Mouse (Mus musculus): ENCODE results near the gene Abhd6. TPM values are rescaled to one million over a fixed set of nuclear protein-coding genes. Genes with fewer than 3 reads are reported as not detected.

Gene Abhd6
- total and polyA plus RNA-seq, 3 experiments, result not detected

GRCm38 (mm10) chr14:8101886-8102285 is 99.2 kb downstream of the Abhd6 start:
- Histone ChIP-seq H3K27me3 (ENCODE audit: insufficient read depth, low read length) (no peaks in the 10 kb centered on the region), H3K36me3 (replicated peaks) (peaks cover 3% of the 10 kb centered on the region), H3K4me1 (ENCODE audit: insufficient read depth, low read depth, low read length) (peaks cover 19% of the 10 kb centered on the region), H3K4me3 (ENCODE audit: low read depth, low read length) (no peak overlapping the region), H3K9me3 (replicated peaks) (no peaks in the 10 kb centered on the region)
- no peak for DNase-seq (ENCODE audit: low spot score)
- ATAC-seq (ENCODE audit: extremely low read depth, insufficient number of reproducible peaks, low FRiP score, poor library complexity, severe bottlenecking), result no peak
- TF ChIP-seq TAL1 (conservative IDR thresholded peaks at IDR 0.05; ENCODE audit: low read depth, low read length) (no peak), GATA2 (IDR thresholded peaks at IDR 0.05; ENCODE audit: borderline replicate concordance, low read depth, low read length) (no peak), CTCF (IDR thresholded peaks at IDR 0.05; ENCODE audit: low read depth, low read length) (no peak), POLR2AphosphoS5 (IDR thresholded peaks at IDR 0.05; ENCODE audit: insufficient replicate concordance, low read depth, low read length) (no peak), GATA1 (IDR thresholded peaks at IDR 0.05; ENCODE audit: borderline replicate concordance, low read length) (no peak)

- no peaks in the 10 kb centered on the region for H3K9me3 ChIP-seq (replicated peaks)
- TF ChIP-seq GATA2 (IDR thresholded peaks at IDR 0.05; ENCODE audit: borderline replicate concordance, low read depth, low read length) (no peak), GATA1 (IDR thresholded peaks at IDR 0.05; ENCODE audit: borderline replicate concordance, low read length) (no peak), TAL1 (conservative IDR thresholded peaks at IDR 0.05; ENCODE audit: low read depth, low read length) (no peak), CTCF (IDR thresholded peaks at IDR 0.05; ENCODE audit: low read depth, low read length) (no peak), POLR2AphosphoS5 (IDR thresholded peaks at IDR 0.05; ENCODE audit: insufficient replicate concordance, low read depth, low read length) (no peak)
- ATAC-seq (ENCODE audit: extremely low read depth, insufficient number of reproducible peaks, low FRiP score, poor library complexity, severe bottlenecking) (no peak), DNase-seq (ENCODE audit: low spot score) (no peak)
- H3K27me3 ChIP-seq (ENCODE audit: insufficient read depth, low read length), result no peaks in the 10 kb centered on the region
- H3K4me1 ChIP-seq (ENCODE audit: insufficient read depth, low read depth, low read length), result peaks cover 15% of the 10 kb centered on the region
- H3K4me3 ChIP-seq (ENCODE audit: low read depth, low read length), result no peak overlapping the region
- peaks cover 3% of the 10 kb centered on the region for H3K36me3 ChIP-seq (replicated peaks)
Observed at GRCm38 (mm10) chr14:8102676-8103075, 100.0 kb downstream of the Abhd6 start.

Other genes starting within 250 kb of the Abhd6 start
- not detected in 2 replicates for gene Gm26661, start 211.3 kb upstream of the Abhd6 start, total RNA-seq (2014; fragmentation: Nextera tagmentation)
- gene Gm26661, start 211.3 kb upstream of the Abhd6 start, total RNA-seq (2017), result not detected in 2 replicates
- not detected in 2 replicates for gene Gm26661, start 211.3 kb upstream of the Abhd6 start, polyA plus RNA-seq (2012)
- gene Flnb, start 184.9 kb upstream of the Abhd6 start, total RNA-seq (2014; fragmentation: Nextera tagmentation), result 1.7 and 1.8 TPM in 2 replicates
- 2.0 and 2.4 TPM in 2 replicates for gene Flnb, start 184.9 kb upstream of the Abhd6 start, total RNA-seq (2017)
- 0.22 and 0.43 TPM in 2 replicates for gene Flnb, start 184.9 kb upstream of the Abhd6 start, polyA plus RNA-seq (2012)
- gene Gm45521, start 45.6 kb upstream of the Abhd6 start, total RNA-seq (2014; fragmentation: Nextera tagmentation), result not detected in 2 replicates
- gene Gm45521, start 45.6 kb upstream of the Abhd6 start, total RNA-seq (2017), result not detected in 2 replicates
- gene Gm45521, start 45.6 kb upstream of the Abhd6 start, polyA plus RNA-seq (2012), result not detected in 2 replicates
- gene Dnase1l3, start 8.3 kb upstream of the Abhd6 start, total RNA-seq (2014; fragmentation: Nextera tagmentation), result not detected in 2 replicates
- 0.05 and 0.64 TPM in 2 replicates for gene Dnase1l3, start 8.3 kb upstream of the Abhd6 start, total RNA-seq (2017)
- gene Dnase1l3, start 8.3 kb upstream of the Abhd6 start, polyA plus RNA-seq (2012), result not detected in 2 replicates
- 11.2 and 12.0 TPM in 2 replicates for gene Rpp14, start 77.5 kb downstream of the Abhd6 start, total RNA-seq (2014; fragmentation: Nextera tagmentation)
- gene Rpp14, start 77.5 kb downstream of the Abhd6 start, total RNA-seq (2017), result 52.7 and 62.4 TPM in 2 replicates
- gene Rpp14, start 77.5 kb downstream of the Abhd6 start, polyA plus RNA-seq (2012), result 3.0 and 7.1 TPM in 2 replicates
- 10.9 and 14.0 TPM in 2 replicates for gene Pxk, start 95.3 kb downstream of the Abhd6 start, total RNA-seq (2014; fragmentation: Nextera tagmentation)
- gene Pxk, start 95.3 kb downstream of the Abhd6 start, total RNA-seq (2017), result 5.3 and 6.1 TPM in 2 replicates
- gene Pxk, start 95.3 kb downstream of the Abhd6 start, polyA plus RNA-seq (2012), result 2.1 and 2.7 TPM in 2 replicates
- 76.1 and 91.4 TPM in 2 replicates for gene Pdhb, start 170.1 kb downstream of the Abhd6 start, total RNA-seq (2014; fragmentation: Nextera tagmentation)
- 141 and 182 TPM in 2 replicates for gene Pdhb, start 170.1 kb downstream of the Abhd6 start, total RNA-seq (2017)
- 72.1 and 79.4 TPM in 2 replicates for gene Pdhb, start 170.1 kb downstream of the Abhd6 start, polyA plus RNA-seq (2012)
- gene Kctd6, start 211.2 kb downstream of the Abhd6 start, total RNA-seq (2014; fragmentation: Nextera tagmentation), result 3.1 and 4.6 TPM in 2 replicates
- gene Kctd6, start 211.2 kb downstream of the Abhd6 start, total RNA-seq (2017), result 9.3 and 9.9 TPM in 2 replicates
- gene Kctd6, start 211.2 kb downstream of the Abhd6 start, polyA plus RNA-seq (2012), result 0.64 and 0.70 TPM in 2 replicates